Comparison of ENCODE assay signal across 26 mouse cellular contexts in the genomic region with DNA sequence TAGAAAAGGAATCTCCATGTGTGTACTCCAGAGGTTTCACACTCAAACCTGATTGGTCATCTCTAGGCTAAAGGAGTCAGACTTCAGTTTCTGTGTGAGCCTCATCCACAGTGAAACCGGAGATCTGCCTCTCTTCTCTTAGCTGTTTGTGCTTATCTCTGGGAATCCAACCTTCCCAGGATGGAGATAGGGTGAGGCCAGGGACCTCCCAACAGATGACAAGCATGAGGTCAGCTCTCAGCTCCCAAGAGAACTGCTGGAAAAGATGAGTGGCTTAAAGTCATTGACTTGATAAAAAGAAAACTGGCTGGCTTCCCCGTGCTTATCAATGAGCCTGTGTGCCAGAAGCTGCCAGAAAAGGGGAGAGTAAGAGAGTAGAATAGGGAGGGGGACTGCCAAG.
DNase-seq lines count a peak whose midpoint lies in the region; ATAC-seq and TF ChIP-seq lines count a peak whose summit lies in the region.
"Had no signal": no experiment of that assay in that cellular context is flagged by ENCODE, and none has a peak within 500 bp of the region (broad histone marks: within the 10 kb centered on the region; RNA-seq: fewer than 3 reads in every experiment).

No protein-coding gene starts in this region.

- H3K9me3 ChIP-seq in heart, embryonic 13.5 days: no peaks in the 10 kb centered on the region
- no peaks in the 10 kb centered on the region for H3K9me3 ChIP-seq in liver, embryonic 11.5 days (ENCODE audit: control insufficient read depth, low read length)
- no peaks in the 10 kb centered on the region for H3K9me3 ChIP-seq in liver, embryonic 12.5 days (replicated peaks)
- H3K9me3 ChIP-seq: embryonic facial prominence, embryonic 10.5 days; embryonic facial prominence, embryonic 13.5 days; forebrain, embryonic 12.5 days; forebrain, embryonic 15.5 days; hindbrain, embryonic 10.5 days; hindbrain, embryonic 13.5 days; intestine, embryonic 15.5 days had no signal

- intact Hi-C loops in heart, adult 2 months (cut with DNase I): no loop called here

- peaks cover 32% of the 10 kb centered on the region for H3K4me1 ChIP-seq in heart, embryonic 13.5 days
- H3K4me1 ChIP-seq in heart, adult 2 months (ENCODE audit: control insufficient read depth, insufficient read depth, low read length): no peaks in the 10 kb centered on the region
- H3K4me1 ChIP-seq in liver, embryonic 11.5 days (replicated peaks; ENCODE audit: control insufficient read depth, insufficient read depth, low read length): no peaks in the 10 kb centered on the region
- peaks cover 6% of the 10 kb centered on the region; the same call in 1 of the 2 replicates for H3K4me1 ChIP-seq in liver, embryonic 12.5 days
- H3K4me1 ChIP-seq: embryonic facial prominence, embryonic 10.5 days; embryonic facial prominence, embryonic 13.5 days; forebrain, embryonic 12.5 days; forebrain, embryonic 15.5 days; intestine, embryonic 15.5 days had no signal

- DNase-seq in heart, adult 11 months: peak; percentile 80
- no peak for DNase-seq in heart, adult 9 months (ENCODE audit: low spot score in 2 of 2)
- no peak for DNase-seq in heart, adult 2 months
- no peak for DNase-seq in liver, embryonic 11.5 days (ENCODE audit: low spot score)
- DNase-seq in skeletal muscle tissue, adult 2 months (ENCODE audit: low read depth, low spot score): peak; percentile 1
- DNase-seq: adrenal gland, adult 8-10 months; adrenal gland, postnatal 25 days; cerebellum, adult 11-12 months; cerebellum, adult 8-10 months; cerebellum, postnatal 10 days; cerebellum, postnatal 36 days; embryo, embryonic 11 days; gastrocnemius, postnatal 25 days; heart, postnatal 14 days had no signal

- H3K9ac ChIP-seq in heart, embryonic 13.5 days: no peak overlapping the region
- no peak overlapping the region for H3K9ac ChIP-seq in heart, adult 2 months (ENCODE audit: low read depth, low read length)
- H3K9ac ChIP-seq in liver, embryonic 11.5 days (ENCODE audit: low read depth, low read length): no peak overlapping the region
- no peak overlapping the region for H3K9ac ChIP-seq in liver, embryonic 12.5 days
- H3K9ac ChIP-seq: embryonic facial prominence, embryonic 13.5 days; forebrain, embryonic 12.5 days; forebrain, embryonic 15.5 days; hindbrain, embryonic 13.5 days; intestine, embryonic 15.5 days had no signal

- H3K4me3 ChIP-seq in heart, embryonic 13.5 days: no peak overlapping the region
- no peak overlapping the region for H3K4me3 ChIP-seq in heart, adult 2 months
- no peak overlapping the region for H3K4me3 ChIP-seq in liver, embryonic 11.5 days (ENCODE audit: low read depth, low read length)
- H3K4me3 ChIP-seq in liver, embryonic 12.5 days: no peak overlapping the region
- H3K4me3 ChIP-seq: embryonic facial prominence, embryonic 10.5 days; embryonic facial prominence, embryonic 13.5 days; erythroblast, embryonic 14.5 days; forebrain, embryonic 12.5 days; forebrain, embryonic 15.5 days; hindbrain, embryonic 10.5 days; hindbrain, embryonic 13.5 days; intestine, embryonic 15.5 days had no signal

- no peak for TF ChIP-seq POLR2A in heart, adult 2 months (IDR thresholded peaks at IDR 0.05; ENCODE audit: insufficient read depth, low read depth, low read length)

- H3K79me2 ChIP-seq in heart, adult 2 months (replicated peaks; ENCODE audit: control insufficient read depth, insufficient read depth, low read length): no peaks in the 10 kb centered on the region

- no peak for TF ChIP-seq CTCF in heart, adult 2 months (IDR thresholded peaks at IDR 0.05)

- H3K4me2 ChIP-seq in heart, embryonic 13.5 days: no peak overlapping the region
- H3K4me2 ChIP-seq in liver, embryonic 11.5 days: no peak overlapping the region
- no peak overlapping the region for H3K4me2 ChIP-seq in liver, embryonic 12.5 days
- H3K4me2 ChIP-seq: embryonic facial prominence, embryonic 13.5 days; forebrain, embryonic 12.5 days; forebrain, embryonic 15.5 days; hindbrain, embryonic 13.5 days; intestine, embryonic 15.5 days had no signal

- 0 out of 2 replicates have a peak overlapping the region, but pooled peaks have one; percentile 25 for H3K27ac ChIP-seq in heart, embryonic 13.5 days (replicated peaks)
- H3K27ac ChIP-seq in heart, adult 2 months: no peak overlapping the region
- H3K27ac ChIP-seq in liver, embryonic 11.5 days (ENCODE audit: low read depth, low read length): no peak overlapping the region
- H3K27ac ChIP-seq in liver, embryonic 12.5 days: no peak overlapping the region
- H3K27ac ChIP-seq: embryonic facial prominence, embryonic 10.5 days; embryonic facial prominence, embryonic 13.5 days; forebrain, embryonic 12.5 days; forebrain, embryonic 15.5 days; hindbrain, embryonic 10.5 days; hindbrain, embryonic 13.5 days; intestine, embryonic 15.5 days had no signal

- no peaks in the 10 kb centered on the region for H3K36me3 ChIP-seq in heart, embryonic 13.5 days
- H3K36me3 ChIP-seq in heart, adult 2 months (ENCODE audit: control insufficient read depth, insufficient read depth, low read length): no peaks in the 10 kb centered on the region
- no peaks in the 10 kb centered on the region for H3K36me3 ChIP-seq in liver, embryonic 11.5 days (ENCODE audit: control insufficient read depth, insufficient read depth, low read length)
- H3K36me3 ChIP-seq in liver, embryonic 12.5 days: no peaks in the 10 kb centered on the region
- H3K36me3 ChIP-seq: embryonic facial prominence, embryonic 10.5 days; embryonic facial prominence, embryonic 13.5 days; forebrain, embryonic 12.5 days; forebrain, embryonic 15.5 days; hindbrain, embryonic 10.5 days; hindbrain, embryonic 13.5 days; intestine, embryonic 15.5 days had no signal

- no peak for ATAC-seq in heart, embryonic 13.5 days (ENCODE audit: extremely low read depth, insufficient number of reproducible peaks, low FRiP score, low TSS enrichment)
- peak; percentile 20; the same call in 1 of the 2 replicates for ATAC-seq in liver, embryonic 11.5 days (replicated peaks; ENCODE audit: low FRiP score)
- no peak for ATAC-seq in liver, embryonic 12.5 days
- ATAC-seq: activated CD4-positive, CD25-positive, alpha-beta regulatory T cell, adult 4 months; forebrain, embryonic 15.5 days; hindbrain, embryonic 16.5 days; intestine, embryonic 15.5 days had no signal

- 2% methylated on average over 2 of the region's 2 CpGs for WGBS in heart, embryonic 13.5 days
- 3% methylated on average over 2 of the region's 2 CpGs for WGBS in heart, adult 2 months
- WGBS in liver, embryonic 11.5 days: 15% methylated on average over 2 of the region's 2 CpGs
- 8% methylated on average over 2 of the region's 2 CpGs for WGBS in liver, embryonic 12.5 days (ENCODE audit: insufficient replicate concordance)

- no peak for TF ChIP-seq EP300 in heart, adult 2 months (IDR thresholded peaks at IDR 0.05; ENCODE audit: insufficient read depth, low read depth, low read length)

- H3K27me3 ChIP-seq in heart, embryonic 13.5 days (replicated peaks): no peaks in the 10 kb centered on the region
- H3K27me3 ChIP-seq in heart, adult 2 months (ENCODE audit: control insufficient read depth, insufficient read depth, low read length): no peaks in the 10 kb centered on the region
- H3K27me3 ChIP-seq in liver, embryonic 11.5 days (replicated peaks; ENCODE audit: control insufficient read depth, insufficient read depth, low read length): no peaks in the 10 kb centered on the region
- no peaks in the 10 kb centered on the region for H3K27me3 ChIP-seq in liver, embryonic 12.5 days (replicated peaks)
- H3K27me3 ChIP-seq: forebrain, embryonic 12.5 days; forebrain, embryonic 15.5 days; intestine, embryonic 15.5 days had no signal

Comparison
In these comparisons a context has a peak if more than half of its experiments do, and no peak if none do; other contexts are left out.
1. DNase-seq: peak in heart, adult 11 months (single experiment) and skeletal muscle tissue, adult 2 months (single experiment); none in heart, adult 9 months (0 of 2), heart, adult 2 months (0 of 2) and liver, embryonic 11.5 days (single experiment).